Mouse (Mus musculus) megakaryocyte progenitor cell, adult 5-6 weeks (primary cell): ENCODE data around the gene Arpp21. TPM values are rescaled to one million over a fixed set of nuclear protein-coding genes. Genes with fewer than 3 reads are reported as not detected.

ENCODE experiments used
- ATAC-seq: replicated peaks from 2 replicates; pipeline ENCODE4 v1.8.0; 2016; ENCODE audit warnings: mild to moderate bottlenecking, moderate TSS enrichment, inconsistent platforms; ENCODE audit not compliant: poor library complexity
- total RNA-seq, 2 experiments: library from RNA; stranded (forward) in 1 of 2; stranded (reverse) in 1 of 2; fragments of 157-497, 149-512 nt in 1 of 2; fragments of 200-1000 nt in 1 of 2; gene quantifications; 2 replicates each; pipeline versions ENCODE4 v1.2.3 to v1.2.4; 2015 to 2017

Arpp21 gene
- total RNA-seq, 2 experiments from 2014 or later: 0.46 to 0.79 TPM

DNA sequence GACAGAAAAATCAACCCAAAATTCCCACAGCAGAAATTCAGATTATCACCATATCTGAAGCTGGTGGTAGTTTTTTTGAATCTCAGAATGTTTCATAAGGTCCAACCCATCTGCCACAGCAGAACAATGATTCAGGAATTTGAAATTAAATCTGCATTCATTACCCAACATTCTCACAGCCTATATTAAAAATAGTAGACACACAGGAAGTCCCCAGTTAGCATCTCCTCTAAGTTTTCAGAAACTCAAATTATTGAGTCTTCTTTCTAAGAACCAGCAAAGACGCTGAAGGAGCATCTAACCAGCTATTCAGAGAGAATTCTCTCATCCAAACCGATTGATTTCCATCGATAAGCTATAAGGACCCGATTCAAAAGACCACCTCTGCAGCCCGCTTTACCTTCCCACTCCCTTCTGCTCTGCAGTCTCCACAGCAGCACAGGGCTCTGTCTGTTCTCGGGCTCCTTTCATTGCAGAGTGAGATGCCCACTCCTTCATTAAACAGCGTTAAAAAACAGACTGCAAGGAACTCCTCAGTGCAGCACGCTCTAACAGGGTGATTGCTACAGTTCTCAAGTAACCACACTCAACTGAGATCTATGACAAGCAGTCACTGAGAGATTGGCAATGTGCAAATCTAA lies 3.7 kb downstream of the Arpp21 start:
- no peak for ATAC-seq

DNA sequence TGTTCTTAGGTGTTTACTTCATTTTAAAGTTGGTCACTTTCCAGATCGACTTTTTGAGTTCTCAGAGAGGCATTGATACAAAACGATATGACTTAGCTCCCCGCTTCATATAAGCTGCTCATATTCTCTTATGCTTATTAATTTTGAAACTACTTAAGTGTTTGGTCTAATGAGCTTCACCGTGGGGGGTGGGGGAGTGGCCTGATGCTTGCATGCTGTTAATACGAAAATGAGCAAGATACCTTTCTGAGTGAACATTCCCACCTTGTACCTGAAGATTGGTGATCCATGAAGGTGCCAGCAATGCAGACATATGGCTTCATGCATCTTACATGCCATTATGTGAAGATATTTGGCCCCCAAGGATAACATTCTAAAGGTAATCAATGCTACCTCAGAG lies 4.4 kb downstream of the Arpp21 start:
- ATAC-seq: no peak

DNA sequence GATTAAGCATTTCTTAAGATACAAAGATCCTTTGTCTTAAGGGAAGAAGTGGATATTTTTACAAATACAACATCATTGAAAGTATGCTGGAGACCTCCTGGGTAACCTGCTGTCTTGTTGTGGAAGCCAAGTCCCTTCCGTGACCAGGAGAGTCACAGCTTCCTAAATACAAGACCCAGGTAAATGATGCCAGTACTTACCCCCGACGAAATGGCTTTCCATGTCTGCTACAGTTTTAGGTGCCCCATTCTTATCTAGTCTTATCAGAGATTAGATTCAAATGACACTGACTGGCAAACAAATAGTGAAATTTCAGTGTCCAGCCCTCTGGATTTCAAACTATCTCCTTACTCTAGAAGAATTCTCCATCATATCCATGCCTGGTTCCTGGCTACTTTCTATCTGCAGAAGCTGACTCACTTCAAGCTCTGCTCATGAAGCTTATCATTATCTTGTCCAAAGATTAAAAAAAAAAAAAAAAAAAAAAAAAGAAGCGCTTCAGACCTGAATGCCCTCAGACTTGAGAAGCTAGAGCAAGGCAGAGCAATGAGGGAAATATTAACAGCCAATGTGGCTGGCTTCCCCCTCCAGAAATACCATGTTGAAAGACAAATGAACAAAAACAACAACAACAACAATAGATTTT lies 4.9 kb downstream of the Arpp21 start:
- no peak for ATAC-seq

DNA sequence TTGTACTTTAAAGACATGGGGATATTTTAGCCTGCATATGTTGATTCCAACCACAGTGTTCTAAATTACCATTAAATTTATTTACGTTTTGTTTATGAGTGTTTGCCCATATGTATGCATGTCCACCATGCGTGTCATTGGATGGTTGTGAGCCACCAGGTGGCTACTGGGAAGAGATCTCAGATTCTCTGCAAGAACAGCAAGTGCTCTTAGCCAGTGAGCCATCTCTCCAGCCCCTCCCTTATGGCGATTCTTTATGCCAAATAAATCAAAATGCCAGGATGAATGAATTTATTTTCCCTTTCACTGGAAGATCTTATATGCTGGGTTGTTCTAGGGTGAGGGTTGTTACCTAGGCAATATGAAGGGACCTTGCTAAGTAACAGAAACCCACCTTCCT lies 7.3 kb downstream of the Arpp21 start:
- ATAC-seq: no peak

DNA sequence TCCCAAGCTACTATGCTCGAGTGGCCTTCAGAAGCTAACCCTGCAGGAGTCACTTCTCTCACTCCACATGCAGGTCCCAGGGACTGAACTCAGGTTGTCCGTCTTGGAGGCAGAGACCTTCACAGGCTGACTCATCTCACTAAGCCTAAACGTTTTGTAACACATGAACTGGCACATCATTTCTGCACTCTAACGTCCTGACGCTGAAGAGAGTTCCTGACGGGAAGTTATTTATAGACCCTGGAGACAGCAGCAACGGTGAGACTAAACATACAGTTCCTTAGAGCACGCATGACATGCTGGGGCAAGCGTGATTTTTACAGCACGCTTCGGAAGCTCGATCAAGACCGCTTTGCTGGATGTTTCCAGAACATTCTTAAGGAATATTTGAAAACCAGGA lies 8.6 kb downstream of the Arpp21 start:
- peak; percentile 78 for ATAC-seq

DNA sequence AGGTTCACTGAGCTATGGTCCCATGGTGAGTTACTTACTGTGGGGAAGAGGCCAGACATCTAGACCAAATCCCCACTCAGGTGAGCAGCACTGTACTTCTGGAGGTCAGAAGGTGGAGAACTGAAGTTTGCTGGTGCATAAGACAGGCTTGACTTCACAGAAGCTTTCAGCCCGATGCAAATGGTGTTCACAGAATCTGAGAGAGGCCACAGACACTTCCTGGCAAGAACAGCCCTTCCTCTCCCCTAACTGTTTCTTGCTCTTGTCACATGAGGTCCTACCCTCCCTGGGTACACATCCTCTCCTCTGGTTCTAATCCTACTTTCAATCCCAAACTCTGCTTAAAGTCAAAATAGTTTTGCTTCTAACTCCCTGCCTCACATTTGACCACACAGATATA lies 9.2 kb downstream of the Arpp21 start:
- ATAC-seq: peak; percentile 45

DNA sequence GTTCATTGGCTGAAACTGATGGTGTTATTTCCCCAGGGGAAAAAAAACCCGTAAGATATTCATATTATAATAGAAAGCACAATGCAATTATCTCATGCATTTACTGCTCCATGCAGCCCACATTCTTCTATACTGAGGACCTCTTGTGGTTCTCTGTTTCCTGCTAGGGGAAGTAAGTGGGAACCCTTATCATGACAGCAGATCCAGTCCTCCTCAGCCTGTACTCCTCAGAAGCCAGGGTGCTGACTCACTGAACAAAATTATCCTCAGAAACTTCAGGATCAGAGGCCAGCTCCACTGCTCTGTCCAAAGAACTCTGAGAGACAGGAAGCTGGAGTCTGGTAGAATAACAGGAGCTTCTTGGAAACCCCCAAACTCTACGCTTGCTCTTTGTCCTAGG lies 10.7 kb downstream of the Arpp21 start:
- peak; percentile 78 for ATAC-seq

DNA sequence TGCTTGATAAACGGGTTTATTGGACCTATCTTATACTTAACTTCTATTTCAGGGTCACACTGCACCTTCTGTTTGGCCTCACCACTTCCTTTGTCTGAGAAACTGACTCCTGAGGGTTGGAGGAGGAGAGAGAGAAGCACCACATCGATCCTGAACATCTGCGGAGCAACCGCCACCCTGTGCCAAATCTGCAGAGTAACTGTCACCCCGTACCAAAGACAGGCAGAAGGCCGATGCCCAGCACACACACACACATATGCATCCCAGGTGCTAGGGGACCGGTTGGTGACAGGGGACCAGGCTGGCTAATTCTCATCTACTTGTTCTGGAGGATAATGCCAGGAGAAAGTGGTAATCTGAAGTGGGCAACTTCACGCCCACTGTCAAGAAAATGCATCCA lies 16.4 kb downstream of the Arpp21 start:
- ATAC-seq: peak; percentile 66

DNA sequence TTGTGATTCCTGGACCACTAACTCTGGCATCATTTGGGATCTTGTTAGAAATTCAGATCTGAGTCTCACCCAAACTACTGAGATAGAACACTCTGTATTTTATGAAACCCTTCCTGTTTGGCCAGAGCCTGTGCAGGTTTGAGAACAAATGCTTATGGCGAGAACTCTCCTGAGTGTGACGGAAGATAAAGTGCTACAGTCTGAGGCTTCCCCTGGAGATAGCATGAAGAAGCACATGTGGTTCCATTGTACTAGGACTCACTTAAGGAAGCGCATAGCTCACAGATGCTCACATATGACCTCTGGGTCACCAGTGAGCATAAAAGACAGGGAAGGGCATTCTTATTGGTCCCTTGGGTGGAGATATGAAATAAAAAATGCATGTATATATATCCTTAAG lies 17.5 kb downstream of the Arpp21 start:
- no peak for ATAC-seq

DNA sequence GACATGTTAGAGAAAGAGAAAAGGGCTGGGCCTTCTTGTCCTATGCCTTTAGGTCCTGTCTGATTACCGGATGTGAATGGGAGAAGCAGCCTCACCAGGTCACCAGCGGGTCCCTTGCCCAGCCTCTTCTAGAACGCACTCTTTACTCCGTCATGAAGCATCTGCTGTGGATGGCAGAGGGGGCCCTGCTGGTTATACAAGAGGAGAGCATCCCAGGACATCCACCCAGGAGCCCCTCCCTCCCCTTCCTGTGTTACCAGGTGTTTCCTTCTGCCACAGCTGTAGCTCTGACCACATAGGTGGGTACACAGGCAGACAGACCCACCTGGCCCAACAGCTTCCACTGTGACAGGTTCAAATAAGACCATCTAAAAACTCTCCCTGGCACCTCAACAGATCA lies 18.6 kb downstream of the Arpp21 start:
- ATAC-seq: peak; percentile 16

DNA sequence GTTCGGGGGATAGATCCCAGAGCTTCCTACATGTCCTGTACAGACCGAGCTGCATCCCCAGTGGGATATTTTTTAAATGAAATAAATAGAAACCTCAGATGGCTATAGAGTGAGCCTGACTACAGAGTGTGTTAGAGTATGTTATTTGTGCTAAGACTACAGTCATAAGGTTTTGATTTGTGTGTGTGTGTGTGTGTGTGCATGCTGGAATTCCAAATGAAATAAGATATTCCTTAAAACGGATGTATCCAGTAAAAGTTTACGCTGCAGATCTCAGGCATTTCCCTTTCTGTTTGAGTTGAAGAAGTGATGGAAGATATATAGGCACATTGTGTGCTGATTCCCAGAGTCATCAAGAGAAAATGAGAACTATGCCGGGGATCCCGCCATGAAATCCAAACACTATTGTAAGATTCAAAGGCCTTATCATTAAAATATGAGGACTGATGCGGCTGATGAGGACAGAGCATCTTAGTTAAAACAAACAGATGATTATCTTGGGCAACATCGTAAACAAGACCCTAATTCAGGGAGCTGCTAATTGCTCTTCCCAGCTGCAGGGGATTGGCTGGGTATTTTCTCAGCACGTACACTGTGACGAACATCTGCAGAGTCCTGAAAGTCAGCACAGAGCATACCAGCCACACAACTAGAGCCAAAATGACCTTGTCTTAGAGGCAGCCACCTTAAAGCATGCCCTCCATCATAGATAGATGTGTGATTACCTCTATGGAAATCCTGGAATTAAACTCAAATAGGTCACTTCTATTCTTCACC lies 20.5 kb downstream of the Arpp21 start:
- ATAC-seq: no peak

DNA sequence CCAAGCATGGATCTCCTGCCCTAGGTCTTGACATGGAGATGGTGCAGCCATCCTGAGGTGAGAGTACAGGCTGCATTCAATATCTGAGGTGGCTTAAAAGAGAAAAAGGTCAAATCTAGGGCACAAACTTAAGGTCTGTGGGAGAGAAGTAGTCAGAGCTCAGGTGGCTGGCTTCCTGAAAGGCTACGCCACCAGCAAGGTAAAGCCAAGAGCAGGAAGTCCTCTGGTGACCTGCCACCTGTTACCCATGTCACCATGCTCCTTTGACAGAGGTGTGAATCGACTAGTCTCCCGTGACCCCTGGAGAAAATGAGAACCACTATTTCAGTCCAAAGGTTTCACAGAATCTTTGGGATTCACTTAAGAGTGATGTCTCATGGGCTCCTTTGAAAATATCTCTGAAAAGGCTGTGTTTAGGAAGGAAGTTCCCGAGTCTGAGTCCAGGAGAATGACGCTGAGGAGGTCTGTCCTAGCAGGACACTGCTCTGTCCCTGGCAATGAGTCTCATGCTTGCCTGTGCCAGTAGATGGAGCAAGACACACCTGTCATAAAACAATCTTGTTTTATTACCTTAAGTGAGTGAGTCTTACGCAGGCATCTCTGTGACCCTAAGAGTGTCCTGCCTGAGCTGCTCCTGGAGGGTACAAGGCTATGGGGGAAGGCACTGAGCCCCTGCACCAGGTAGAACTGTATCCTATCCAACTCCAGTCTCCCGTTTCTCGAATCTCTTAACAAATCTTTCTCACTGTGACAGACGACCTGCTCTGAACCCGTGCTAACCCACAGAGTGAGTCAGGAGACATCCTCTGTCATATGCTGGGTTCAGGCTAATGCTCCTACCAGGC lies 22.1 kb downstream of the Arpp21 start:
- peak; percentile 38 for ATAC-seq

DNA sequence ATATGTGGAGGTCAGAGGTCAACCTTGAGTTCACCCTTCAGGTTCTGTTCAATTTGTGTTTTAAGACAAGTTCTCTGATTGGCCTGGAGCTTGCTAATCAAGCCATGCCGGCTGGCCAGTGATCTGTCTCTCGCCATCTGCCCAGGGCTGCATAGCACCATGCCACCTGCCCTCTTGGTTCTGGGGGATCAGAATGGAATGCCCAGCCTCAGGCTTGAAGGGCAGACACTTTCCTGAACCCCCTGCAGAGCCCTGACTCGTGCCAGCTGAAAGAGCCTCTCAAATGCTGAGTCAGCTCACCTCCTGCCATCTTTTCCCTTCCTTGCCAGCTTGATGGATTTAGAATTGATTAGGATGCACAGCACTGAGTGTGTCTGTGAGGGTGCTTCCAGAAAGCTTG lies 25.9 kb downstream of the Arpp21 start:
- ATAC-seq: no peak

DNA sequence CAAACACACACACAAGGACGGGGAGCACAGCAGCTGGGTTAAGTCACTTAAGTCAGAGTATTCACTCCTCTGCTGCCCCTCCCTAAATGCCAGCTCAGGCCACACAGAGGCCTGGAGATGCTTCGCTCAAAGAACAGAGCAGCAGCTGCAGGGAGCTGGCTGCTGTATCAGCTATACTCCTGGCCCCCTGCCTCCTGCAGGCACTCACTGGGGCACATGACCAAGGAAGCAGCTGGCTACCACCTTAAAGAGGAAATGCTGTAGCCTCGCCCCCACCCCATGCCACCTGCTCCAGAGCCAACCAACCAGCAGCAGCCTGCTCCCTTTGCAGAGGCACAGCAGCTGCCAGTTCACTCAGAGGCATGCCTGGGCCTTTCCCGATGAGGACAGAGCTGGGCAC lies 28.0 kb downstream of the Arpp21 start:
- ATAC-seq: peak; percentile 96

DNA sequence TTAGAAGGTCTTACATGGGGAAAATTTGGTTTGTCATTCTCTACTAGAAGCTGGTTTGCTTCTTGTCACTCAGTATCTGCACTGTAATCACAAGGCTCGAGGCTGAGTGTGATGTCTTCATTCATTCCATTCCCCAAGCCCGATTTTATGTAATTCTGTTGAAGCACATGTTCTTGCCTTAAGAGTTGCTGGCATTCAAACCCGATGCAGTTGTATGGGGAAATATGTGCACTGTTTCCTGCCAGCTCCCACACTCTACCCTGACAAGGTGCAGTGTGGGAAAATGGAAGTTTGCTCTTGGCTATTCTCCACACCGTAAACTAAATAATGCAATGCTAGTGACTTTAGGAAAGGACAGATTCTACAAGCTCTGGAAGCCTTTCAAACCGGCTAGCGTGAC lies 37.4 kb downstream of the Arpp21 start:
- ATAC-seq: 0 out of 2 replicates have a peak, but pooled peaks have one; percentile 26

DNA sequence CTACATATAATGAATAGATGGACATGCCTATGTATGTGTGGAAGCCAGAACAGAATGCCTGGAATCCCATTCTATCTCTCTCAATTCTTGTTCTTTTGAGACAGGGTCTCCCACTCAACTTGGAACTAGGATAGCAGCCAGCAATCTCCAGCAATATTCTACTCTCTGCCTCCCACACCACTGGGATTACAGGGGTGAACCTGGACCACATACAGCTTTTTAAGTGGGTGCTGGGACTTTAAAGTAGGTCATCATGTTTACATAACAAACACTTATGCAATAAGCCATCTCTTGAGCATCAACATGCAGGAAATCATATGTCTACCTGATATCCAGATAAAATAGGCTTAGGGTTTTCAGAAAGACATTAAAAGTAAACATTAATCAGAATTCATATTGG lies 41.7 kb downstream of the Arpp21 start:
- no peak for ATAC-seq

DNA sequence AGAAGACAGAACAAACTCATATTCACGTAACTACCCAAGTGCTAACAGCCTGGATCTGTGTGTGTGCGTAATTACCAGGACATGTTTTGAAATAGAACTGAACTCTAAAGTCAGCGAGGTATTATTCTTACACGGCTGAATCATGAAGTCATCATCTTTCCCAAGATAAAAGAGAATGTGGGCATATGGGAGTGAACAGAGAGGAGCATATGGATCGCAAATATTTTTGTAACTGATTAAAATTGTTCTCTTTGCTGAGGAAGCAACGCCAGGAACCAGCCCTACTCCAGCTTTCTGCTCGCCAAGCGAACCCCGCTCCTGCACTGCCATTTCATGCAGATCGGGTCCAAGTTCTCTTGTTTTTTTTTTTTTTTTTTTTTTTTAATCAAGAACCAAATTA lies 46.3 kb downstream of the Arpp21 start:
- ATAC-seq: no peak

DNA sequence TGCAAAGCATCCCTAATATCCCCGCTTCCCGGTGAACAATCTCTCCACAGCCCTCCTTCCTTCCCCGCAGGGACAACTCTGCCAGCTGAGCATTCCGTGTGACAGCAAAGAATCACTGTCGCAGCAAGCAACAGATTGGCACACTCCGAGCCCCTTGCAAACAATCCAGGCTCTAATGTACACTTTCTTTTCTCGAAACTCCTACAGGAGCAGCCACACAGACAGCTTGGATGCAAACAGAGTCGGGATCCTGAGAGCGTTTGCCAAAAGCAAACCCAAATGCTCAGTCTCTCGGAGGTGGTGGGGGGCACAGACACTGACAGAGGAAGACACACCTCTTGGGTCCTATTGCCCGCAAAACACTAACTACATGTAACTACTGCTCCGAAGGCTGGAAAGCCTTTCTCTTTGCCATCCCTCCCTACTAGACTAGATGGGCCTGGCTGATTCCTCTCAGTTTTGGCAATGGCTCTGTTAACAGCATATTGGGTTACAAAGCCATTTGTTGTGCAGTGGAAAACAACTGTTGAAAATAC lies 47.3 kb downstream of the Arpp21 start:
- ATAC-seq: no peak

DNA sequence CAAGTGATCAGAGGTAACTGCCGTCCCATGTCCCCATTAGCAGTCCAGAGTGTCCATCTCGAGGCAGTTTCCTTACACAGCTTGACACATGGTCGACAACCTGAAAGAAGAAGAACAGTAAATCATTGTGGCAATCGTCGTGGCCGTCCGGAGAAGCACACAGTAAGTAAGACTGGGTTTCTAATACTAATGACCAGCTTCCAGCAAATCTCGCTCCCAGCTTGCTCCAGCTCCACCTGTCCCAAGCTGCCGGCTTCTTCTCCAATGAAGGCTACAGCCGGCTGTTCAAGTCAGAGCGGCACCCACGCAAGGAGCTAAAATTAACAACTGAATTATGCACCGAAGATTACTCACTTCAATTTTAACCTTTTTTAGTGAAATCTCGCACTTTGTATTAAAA lies 48.1 kb downstream of the Arpp21 start:
- ATAC-seq: no peak

DNA sequence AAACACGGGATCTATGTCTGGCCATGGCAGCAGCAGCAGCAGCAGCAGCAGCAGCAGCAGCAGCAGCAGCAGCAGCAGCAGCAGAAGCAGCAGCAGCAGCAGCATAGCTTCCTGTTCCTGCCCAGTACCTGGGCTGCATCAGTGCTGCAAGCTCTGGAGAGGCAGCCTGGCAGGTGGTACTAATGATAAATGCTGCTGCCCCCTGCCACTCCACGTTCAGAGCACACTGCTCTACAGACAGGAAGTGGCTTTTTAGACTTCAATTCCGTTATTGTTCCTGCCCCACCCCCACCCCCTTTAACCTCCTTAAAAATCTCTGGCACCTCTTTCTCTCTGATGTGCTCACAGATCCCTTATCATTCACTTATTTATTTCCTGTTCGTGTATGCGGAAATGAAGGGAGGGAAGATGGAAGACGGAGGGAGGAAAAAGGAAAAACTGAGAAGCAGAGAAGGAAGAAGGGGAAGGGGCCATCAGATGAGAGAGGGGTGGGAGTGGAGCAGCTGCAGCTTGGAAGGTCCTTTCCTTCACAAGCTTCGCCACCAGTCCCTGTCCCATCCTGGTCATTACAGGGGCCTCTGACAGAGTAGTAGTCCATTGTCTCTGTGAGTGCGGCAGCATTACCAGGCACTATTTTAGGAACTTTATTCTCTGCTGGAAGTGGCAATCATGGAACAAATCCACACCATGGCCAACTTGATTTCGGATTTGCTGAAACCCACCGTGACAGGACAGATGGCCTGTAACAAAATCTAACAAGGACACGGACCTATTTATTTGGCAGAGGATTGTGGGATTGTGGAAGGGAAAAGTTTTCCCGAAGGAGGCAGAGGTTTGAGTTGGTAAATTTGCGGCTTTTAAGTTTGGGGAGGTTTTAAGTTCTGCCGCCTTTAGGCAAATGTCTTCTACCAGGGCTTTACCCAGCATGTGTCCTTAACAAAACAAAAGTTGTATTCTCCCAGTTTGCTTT lies 49.1 kb downstream of the Arpp21 start:
- peak; percentile 81 for ATAC-seq
